Mouse (Mus musculus): ENCODE results near the gene 4931417E11Rik. TPM values are rescaled to one million over a fixed set of nuclear protein-coding genes. Genes with fewer than 3 reads are reported as not detected.

Gene 4931417E11Rik
- polyA plus RNA-seq, 1 experiment from 2014 or later, result not detected

Other genes with a start within 250 kb of the 4931417E11Rik start
- gene Dnah6, start 248.0 kb downstream of the 4931417E11Rik start, polyA plus RNA-seq (2016; fragmentation: Nextera tagmentation; extraction: Ambion mirVana), result 0.01 and 0.04 TPM in 2 replicates
- 164 and 169 TPM in 2 replicates for gene Suclg1, start 221.3 kb downstream of the 4931417E11Rik start, polyA plus RNA-seq (2016; fragmentation: Nextera tagmentation; extraction: Ambion mirVana)